Comparison of ENCODE assay signal across 24 mouse cellular contexts in genomic region chr3:138655479-138655878, GRCm38 (mm10).
A peak's percentile ranks its signal among the peaks of the same experiment; 100 is the strongest.
DNase-seq lines count a peak whose midpoint lies in the region; ATAC-seq and TF ChIP-seq lines count a peak whose summit lies in the region.
"Had no signal": no experiment of that assay in that cellular context is flagged by ENCODE, and none has a peak within 500 bp of the region (broad histone marks: within the 10 kb centered on the region; RNA-seq: fewer than 3 reads in every experiment).

No protein-coding gene starts in this region.

- TF ChIP-seq POLR2A in brain, embryonic 14.5 days (IDR thresholded peaks at IDR 0.05; ENCODE audit: borderline replicate concordance, extremely low read depth, insufficient read depth, insufficient read length, poor library complexity, severe bottlenecking), result no peak

- H3K4me3 ChIP-seq in forebrain, embryonic 13.5 days, result no peak overlapping the region
- no peak overlapping the region for H3K4me3 ChIP-seq in forebrain, embryonic 15.5 days
- no peak overlapping the region for H3K4me3 ChIP-seq in lung, embryonic 16.5 days (ENCODE audit: low read length)
- no peak overlapping the region for H3K4me3 ChIP-seq in stomach, embryonic 16.5 days (replicated peaks; ENCODE audit: low read length)
- H3K4me3 ChIP-seq: heart, embryonic 10.5 days; limb, embryonic 12.5 days; liver, embryonic 12.5 days; midbrain, embryonic 13.5 days had no signal

- H3K9ac ChIP-seq in forebrain, embryonic 13.5 days, result no peak overlapping the region
- no peak overlapping the region for H3K9ac ChIP-seq in forebrain, embryonic 15.5 days (replicated peaks)
- H3K9ac ChIP-seq in lung, embryonic 16.5 days (ENCODE audit: low read length), result no peak overlapping the region
- no peak overlapping the region for H3K9ac ChIP-seq in stomach, embryonic 16.5 days (ENCODE audit: low read length)
- H3K9ac ChIP-seq: hindbrain, embryonic 14.5 days; limb, embryonic 12.5 days; liver, embryonic 12.5 days; midbrain, embryonic 13.5 days had no signal

- WGBS in forebrain, embryonic 13.5 days, result 76% methylated on average over 3 of the region's 3 CpGs
- WGBS in forebrain, embryonic 15.5 days, result 61% methylated on average over 3 of the region's 3 CpGs
- 47% methylated on average over 3 of the region's 3 CpGs for WGBS in lung, embryonic 16.5 days
- WGBS in stomach, embryonic 16.5 days, result 51% methylated on average over 3 of the region's 3 CpGs

- ATAC-seq in forebrain, embryonic 13.5 days, result no peak
- ATAC-seq in forebrain, embryonic 15.5 days (replicated peaks), result no peak
- 0 out of 2 replicates have a peak, but pooled peaks have one; percentile 36 for ATAC-seq in lung, embryonic 16.5 days (ENCODE audit: low read depth)
- no peak for ATAC-seq in stomach, embryonic 16.5 days (ENCODE audit: insufficient read depth, low FRiP score)
- ATAC-seq: CD4-positive, CD25-positive, alpha-beta regulatory T cell, adult 4 months; inflammation-experienced regulatory T-cells, adult 6 months had no signal

- TF ChIP-seq CTCF in brain, embryonic 14.5 days (IDR thresholded peaks at IDR 0.05; ENCODE audit: borderline replicate concordance, extremely low read depth, insufficient read depth, insufficient read length), result no peak

- H3K27ac ChIP-seq in forebrain, embryonic 13.5 days, result peak overlapping the region; percentile 14; the same call in 1 of the 2 replicates
- H3K27ac ChIP-seq in forebrain, embryonic 15.5 days (replicated peaks), result no peak overlapping the region
- no peak overlapping the region; the same call in 1 of the 2 replicates for H3K27ac ChIP-seq in lung, embryonic 16.5 days (ENCODE audit: low read length)
- H3K27ac ChIP-seq in stomach, embryonic 16.5 days (ENCODE audit: low read length), result peak overlapping the region; percentile 34; the same call in 1 of the 2 replicates
- H3K27ac ChIP-seq: heart, embryonic 10.5 days; kidney, postnatal 0 days; liver, embryonic 12.5 days had no signal

- DNase-seq in lung, postnatal 10 days, result no peak
- DNase-seq in brain, embryonic 14.5 days (ENCODE audit: low read depth), result peak; percentile 33
- no peak for DNase-seq in gastrocnemius, adult 8-10 months (ENCODE audit: low spot score in 2 of 2)
- DNase-seq: cerebellum, adult 9-10 months; gastrocnemius, postnatal 10 days; heart, postnatal 4 days; kidney, adult 18-20 months; lung, adult 18-20 months; right cerebral cortex, postnatal 14 days; spleen, adult 18-20 months; thymus, adult 18-20 months; thymus, postnatal 4 days had no signal

- H3K4me1 ChIP-seq in forebrain, embryonic 13.5 days, result peaks cover 5% of the 10 kb centered on the region; the same call in 1 of the 2 replicates
- H3K4me1 ChIP-seq in forebrain, embryonic 15.5 days, result peaks cover 9% of the 10 kb centered on the region
- peaks cover 2% of the 10 kb centered on the region; the same call in 1 of the 2 replicates for H3K4me1 ChIP-seq in lung, embryonic 16.5 days (replicated peaks; ENCODE audit: control insufficient read depth, insufficient read depth, low read length)
- H3K4me1 ChIP-seq in stomach, embryonic 16.5 days (ENCODE audit: control insufficient read depth, insufficient read depth, low read length), result no peaks in the 10 kb centered on the region; the same call in 1 of the 2 replicates
- H3K4me1 ChIP-seq: heart, embryonic 10.5 days had no signal

- H3K36me3 ChIP-seq in forebrain, embryonic 13.5 days (ENCODE audit: poor library complexity, severe bottlenecking), result no peaks in the 10 kb centered on the region
- no peaks in the 10 kb centered on the region for H3K36me3 ChIP-seq in forebrain, embryonic 15.5 days
- H3K36me3 ChIP-seq in lung, embryonic 16.5 days (ENCODE audit: control insufficient read depth, insufficient read depth, low read length), result no peaks in the 10 kb centered on the region
- no peaks in the 10 kb centered on the region for H3K36me3 ChIP-seq in stomach, embryonic 16.5 days (ENCODE audit: control insufficient read depth, insufficient read depth, low read length)
- H3K36me3 ChIP-seq: heart, embryonic 10.5 days; limb, embryonic 12.5 days; liver, embryonic 12.5 days; midbrain, embryonic 13.5 days had no signal

- H3K9me3 ChIP-seq in forebrain, embryonic 13.5 days (replicated peaks), result peaks cover 13% of the 10 kb centered on the region
- H3K9me3 ChIP-seq in forebrain, embryonic 15.5 days, result no peaks in the 10 kb centered on the region
- H3K9me3 ChIP-seq in lung, embryonic 16.5 days (ENCODE audit: control insufficient read depth, low read length), result peaks cover 6% of the 10 kb centered on the region; the same call in 1 of the 2 replicates
- no peaks in the 10 kb centered on the region for H3K9me3 ChIP-seq in stomach, embryonic 16.5 days (replicated peaks; ENCODE audit: control insufficient read depth, low read length)

- H3K27me3 ChIP-seq in forebrain, embryonic 13.5 days, result no peaks in the 10 kb centered on the region
- no peaks in the 10 kb centered on the region for H3K27me3 ChIP-seq in forebrain, embryonic 15.5 days
- H3K27me3 ChIP-seq in lung, embryonic 16.5 days (ENCODE audit: control insufficient read depth, insufficient read depth, low read depth, low read length), result no peaks in the 10 kb centered on the region
- H3K27me3 ChIP-seq in stomach, embryonic 16.5 days (ENCODE audit: control insufficient read depth, insufficient read depth, low read length), result no peaks in the 10 kb centered on the region
- H3K27me3 ChIP-seq: limb, embryonic 12.5 days; liver, embryonic 12.5 days; midbrain, embryonic 13.5 days had no signal

- H3K4me2 ChIP-seq in forebrain, embryonic 13.5 days, result no peak overlapping the region
- no peak overlapping the region for H3K4me2 ChIP-seq in forebrain, embryonic 15.5 days (replicated peaks)
- H3K4me2 ChIP-seq in lung, embryonic 16.5 days (ENCODE audit: low read depth, low read length), result no peak overlapping the region
- H3K4me2 ChIP-seq in stomach, embryonic 16.5 days (ENCODE audit: low read depth, low read length), result no peak overlapping the region
- H3K4me2 ChIP-seq: hindbrain, embryonic 14.5 days; limb, embryonic 12.5 days; liver, embryonic 12.5 days; midbrain, embryonic 13.5 days had no signal

Comparison
In these comparisons a context has a peak if more than half of its experiments do, and no peak if none do; other contexts are left out.
1. H3K27ac ChIP-seq: peak in forebrain, embryonic 13.5 days (single experiment) and stomach, embryonic 16.5 days (single experiment); none in forebrain, embryonic 15.5 days (single experiment) and lung, embryonic 16.5 days (single experiment).